Mouse (Mus musculus) urinary bladder, postnatal 4 days (tissue): ENCODE measurements around the gene R3hdm2.

Source experiments
- DNase-seq, 2 experiments: peaks; one replicate each; pipeline ENCODE4 v3.0.0; 2021 to 2022; ENCODE audit warnings: low spot score in 2 of 2

Gene R3hdm2

DNA sequence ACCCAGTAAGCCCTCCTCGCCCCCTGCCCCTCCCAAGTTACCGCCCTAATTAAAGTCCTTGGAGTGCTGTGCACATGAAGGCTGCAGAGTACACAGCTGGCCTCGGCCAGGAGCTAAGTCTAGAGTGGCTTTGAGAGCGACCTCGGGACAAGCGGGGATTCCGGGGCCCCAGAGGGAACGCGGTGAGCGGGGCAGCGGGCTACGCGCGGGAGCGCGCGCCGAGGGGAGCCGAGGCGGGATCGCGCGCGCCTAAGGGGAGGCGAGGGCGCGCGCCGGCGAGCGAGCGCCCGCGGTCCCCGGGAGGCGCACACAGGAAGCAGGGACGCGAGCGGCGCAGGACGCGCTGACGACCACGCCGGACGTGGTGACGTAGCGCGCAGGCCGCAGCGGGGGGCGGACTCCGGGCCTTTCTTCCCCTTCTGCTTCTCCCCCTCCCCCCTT, at the start of gene R3hdm2:
R3hdm2 (plus strand) TSS at position 77 of the 441 bp plus-strand sequence.
- DNase-seq = peak; percentile 89 to 90

DNA sequence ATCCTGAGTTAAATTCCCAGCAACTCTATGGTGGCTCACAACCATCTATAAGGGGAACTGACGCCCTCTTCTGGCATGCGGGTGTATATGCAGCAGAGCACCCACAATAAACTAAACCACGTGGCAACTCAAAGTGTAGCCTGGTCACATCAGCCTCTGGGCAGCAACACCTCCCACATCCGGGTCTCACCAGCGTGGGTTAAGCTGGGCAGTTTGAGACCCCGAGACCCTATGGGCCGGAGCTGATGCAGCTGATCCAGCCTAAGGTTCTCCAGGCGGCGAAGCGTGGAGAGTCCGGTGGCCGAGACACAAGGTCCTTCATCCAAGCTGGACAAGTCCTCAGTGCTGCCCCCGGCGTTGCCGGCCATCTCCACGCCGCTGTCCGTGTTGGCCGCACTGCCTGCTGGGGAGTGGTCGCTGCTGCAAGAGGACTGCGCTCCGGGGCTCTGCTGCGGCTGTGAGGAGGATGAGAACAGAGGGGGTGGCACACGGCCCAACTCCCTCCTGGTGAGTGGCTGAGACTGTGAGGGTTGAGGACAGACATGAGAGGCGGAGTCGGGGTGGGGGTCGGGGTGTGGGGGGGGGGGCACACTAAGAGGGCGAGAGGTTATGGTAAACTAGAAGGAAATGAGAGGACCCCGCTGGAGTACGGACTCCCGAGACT, 47.8 kb upstream of the R3hdm2 start:
- no peak for DNase-seq

DNA sequence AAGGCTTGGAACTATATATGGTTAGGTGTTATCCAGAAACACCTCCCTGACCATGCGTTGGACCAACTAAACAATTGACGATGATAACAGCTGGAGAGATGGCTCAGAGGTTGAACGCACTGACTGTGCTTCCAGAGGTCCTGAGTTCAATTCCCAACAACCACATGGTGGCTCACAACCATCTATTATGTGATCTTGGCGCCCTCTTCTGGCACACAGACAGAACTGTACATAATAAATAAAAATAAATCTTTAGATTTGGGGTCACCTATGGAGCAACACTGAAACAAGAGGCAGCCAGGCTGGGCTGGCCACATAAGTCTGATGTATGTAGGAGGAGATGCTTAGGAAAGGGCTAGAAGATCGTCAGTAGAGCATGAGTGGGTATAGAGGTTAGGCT, 47.0 kb upstream of the R3hdm2 start:
- no peak for DNase-seq

DNA sequence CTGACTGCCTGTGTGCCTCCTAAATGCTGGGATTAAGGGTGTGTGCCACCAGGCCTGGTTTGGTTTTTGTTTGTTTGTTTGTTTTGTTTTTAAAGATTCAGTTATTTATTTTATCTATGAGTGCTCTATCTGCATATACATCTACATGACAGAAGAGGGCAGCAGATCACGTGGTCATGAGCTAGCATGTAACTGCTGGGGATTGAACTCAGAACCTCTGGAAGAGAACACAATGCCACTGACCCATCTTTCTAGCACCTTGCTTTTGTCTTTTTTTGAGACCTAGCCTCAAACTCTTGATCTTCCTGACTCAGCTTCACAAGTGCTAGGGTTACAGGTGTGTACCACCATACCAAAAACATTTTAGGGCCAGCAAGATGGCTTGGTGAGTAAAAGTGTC, 44.9 kb upstream of the R3hdm2 start:
- no peak for DNase-seq

DNA sequence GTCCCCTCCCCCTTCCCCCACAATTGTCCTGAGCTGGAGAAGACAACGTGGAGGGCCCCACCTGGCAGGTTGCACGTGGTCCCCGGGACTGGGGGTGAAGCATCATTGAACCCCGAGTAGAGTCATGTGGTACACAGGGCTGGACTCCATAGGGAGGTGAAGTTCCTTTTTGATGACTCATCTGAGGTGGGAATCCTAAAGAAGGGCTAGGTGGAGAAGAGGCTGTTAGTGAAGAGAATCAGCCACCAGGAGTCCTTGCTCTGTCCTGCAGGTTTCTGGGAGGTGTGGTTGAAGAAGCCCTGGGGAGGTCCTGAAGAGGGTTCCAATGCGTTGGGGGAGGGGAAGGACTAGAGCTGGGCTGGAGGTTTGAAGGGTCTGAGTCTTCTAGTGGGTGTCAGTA, 43.2 kb upstream of the R3hdm2 start:
- no peak for DNase-seq

DNA sequence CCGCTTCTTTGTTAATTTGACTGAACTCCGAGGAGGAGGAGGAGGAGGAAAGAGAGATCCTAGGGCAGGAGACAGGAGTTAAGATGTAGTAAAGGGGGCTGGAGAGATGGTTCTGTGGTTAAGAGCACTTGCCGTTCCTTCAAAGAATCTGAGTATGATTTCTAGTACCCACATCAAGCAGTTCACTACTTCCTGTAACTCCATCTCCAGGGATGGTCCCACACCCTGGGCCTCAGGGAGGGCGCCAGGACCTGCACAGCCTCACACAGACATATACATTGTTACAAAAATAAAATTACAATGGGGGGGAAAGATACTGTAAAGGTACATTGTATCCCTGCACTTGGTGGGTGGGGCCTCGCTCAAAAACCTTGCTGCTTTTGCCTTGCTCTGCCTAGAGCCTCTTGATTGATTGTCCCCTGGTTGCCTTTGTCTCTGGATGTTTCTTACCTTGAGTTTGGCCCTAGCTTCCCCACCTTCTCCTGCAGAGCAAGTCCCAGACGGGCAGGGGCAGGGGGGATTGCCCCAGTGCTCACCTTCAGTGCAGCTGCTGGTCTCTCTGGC, 42.5 kb upstream of the R3hdm2 start:
- DNase-seq = no peak

DNA sequence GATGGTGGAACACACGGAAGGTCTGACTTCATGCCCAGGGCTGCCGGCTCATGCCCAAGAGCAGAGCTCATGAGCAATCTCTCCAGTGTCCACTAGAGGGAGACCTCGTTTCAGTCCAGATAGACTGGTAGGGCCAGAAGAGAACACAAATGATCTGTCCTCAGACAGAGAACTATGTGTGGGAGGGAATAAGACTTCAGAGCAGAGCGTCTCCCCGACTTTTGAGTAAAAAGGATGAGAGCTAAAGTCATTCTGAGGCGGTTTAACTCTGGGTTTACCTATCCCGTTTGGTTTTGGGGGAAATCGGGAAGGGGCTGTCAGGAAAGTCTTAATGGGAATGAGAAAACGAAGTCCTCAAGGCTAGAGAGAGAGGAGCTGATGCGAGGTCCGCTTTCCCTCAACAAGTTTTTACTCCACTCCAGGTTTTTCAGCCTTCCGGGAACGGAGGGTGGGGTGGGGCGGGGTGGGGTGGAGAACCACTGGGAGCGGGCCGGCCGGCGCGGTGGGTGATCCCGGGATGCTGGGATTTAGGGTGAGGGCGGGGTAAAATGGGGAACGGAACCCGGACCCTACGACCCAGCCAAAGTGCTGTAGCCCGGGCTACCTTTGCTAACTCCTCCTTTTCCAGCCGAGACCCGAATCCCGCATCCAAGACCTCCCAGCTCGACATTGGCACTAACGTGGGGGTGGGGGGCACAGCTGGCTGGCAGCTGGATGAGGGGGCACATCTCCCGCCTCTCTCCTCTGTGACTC, 41.0 kb upstream of the R3hdm2 start:
- DNase-seq = peak; percentile 76 to 87

DNA sequence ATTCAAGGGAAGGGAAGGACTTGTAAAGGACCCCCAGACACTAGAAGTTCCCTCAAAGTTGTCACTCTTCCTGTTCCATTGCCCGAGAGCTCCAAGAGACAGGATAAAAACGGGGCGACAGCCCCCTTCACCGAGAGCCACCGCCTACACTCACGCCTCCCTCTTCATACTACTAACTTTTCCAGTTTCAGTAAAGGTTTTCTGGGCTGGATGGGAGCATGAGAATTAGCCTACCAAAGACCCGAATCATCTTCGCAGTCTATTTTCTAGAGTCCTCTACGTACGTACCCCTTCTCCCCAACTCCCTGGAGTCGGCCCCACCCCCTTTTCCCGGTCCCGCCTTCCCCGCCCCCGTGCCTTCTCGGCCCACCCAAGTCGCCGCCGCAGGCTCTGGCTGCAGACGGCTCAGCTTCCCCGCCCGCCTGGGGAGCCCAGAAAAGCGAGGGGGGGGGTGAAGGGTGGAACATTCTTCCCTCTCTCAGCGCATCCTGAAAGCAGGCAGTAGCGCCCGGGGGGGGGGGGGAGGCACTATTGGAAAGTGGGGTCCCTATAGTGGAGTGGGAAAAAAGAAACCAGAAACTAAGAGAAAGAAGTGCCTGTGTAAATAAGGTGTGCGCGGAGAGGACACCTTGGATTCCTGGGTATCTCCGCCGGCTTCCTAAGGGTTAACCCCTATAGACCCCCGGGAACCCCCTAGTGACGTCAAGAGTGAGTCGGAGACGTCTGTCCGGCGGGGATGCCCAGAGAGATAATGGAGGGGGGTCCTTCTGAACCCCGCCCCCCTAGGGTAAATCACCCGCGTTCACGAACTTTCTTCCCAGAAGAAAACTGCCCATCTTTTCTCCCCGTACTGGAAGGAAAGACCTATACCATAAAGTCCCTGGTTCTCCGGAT, 40.2 kb upstream of the R3hdm2 start:
- peak in 1 of 2 experiments; percentile 68 for DNase-seq

DNA sequence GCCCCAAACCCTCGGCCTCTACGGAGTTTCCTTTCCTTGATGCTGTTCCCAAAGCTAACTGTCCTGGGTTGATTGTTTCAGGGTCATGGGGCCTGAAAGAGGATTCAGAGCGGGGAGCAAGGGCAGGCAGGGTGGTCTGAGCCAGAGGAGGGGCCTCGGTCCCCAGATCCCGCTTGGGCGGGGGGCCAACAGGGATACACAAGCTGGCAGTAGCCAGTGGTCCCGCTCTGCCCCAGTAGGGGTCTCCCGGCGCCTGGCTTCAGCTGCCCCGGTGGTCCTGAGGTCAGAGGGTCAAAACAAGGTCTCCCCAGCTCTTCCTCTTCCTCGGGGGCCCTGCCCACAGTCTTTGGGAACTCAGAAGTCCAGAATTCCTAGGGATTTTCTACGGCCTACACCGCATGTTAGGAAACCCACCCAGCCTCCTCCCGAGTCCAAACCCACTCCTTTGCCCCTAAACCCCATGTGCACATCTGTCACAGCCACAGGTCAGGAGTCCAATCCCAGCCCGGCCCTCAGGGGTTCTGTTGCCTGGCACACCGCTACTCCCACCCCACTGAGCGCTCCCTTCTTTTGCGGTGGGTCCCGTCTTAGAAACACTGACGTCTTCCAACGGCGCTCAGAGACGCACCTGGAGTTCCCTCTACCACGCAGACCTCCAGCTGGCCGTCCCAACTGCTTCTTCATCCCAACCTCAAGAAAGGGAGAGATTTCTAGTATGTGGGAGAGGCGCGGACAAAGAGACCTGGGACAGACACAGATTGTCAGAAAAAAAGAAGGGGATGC, 39.4 kb upstream of the R3hdm2 start:
- DNase-seq = no peak

DNA sequence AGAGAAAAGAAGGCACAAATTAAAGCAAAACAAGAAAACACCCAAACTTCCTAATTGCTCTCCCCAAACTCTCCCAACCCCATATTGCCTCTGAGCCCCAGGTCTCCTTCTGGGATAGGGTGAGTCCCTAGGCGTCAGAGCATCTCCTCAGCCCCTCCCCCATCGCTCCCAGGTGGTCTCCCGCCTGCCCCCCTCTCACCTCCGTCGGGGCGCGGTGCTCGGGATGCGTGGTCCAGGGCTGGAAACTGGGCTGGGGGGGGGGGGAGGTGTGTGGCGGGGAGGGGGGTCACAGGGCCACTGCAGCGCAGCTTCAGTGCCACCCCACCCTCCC, 38.8 kb upstream of the R3hdm2 start:
- DNase-seq = no peak

DNA sequence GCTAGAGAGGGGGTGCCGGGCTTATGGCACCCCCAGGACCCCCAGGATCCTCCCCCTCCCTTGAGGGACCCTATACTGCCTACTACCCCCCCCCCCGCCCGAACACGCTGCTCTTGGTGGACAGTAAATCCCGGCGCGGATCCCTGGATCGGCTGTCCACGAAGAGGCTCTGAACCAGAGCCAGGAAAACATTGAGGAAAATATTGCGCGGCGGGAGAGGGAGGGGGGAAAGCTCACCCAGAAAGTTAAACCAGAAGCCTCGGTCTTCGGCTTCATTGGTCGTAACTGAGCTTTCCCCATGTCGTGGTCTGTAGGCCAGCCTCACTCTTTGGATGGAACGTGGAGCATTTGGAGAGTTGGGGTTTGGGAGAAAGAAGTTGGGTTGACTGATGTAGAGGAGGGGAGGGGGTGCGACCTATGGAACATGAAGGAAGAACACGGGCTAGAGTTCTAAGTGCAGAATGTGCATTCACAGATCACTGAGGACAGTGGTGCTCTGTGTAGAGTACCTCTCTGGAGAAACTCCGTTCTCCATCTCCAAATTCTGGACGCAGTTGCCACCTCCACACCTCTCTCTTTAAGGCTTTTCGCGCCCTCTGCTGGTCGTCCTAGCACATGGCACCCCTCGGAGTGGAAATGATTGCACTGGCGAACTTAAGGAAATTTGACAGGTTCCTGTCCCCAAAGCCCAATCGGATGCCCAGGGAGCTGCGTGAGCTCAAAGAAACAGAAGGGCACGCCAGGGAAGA, 38.1 kb upstream of the R3hdm2 start, which contains the start of gene Gli1:
Gli1 (minus strand) TSS at position 84 of the 749 bp plus-strand sequence.
- peak; percentile 75 to 92 for DNase-seq

DNA sequence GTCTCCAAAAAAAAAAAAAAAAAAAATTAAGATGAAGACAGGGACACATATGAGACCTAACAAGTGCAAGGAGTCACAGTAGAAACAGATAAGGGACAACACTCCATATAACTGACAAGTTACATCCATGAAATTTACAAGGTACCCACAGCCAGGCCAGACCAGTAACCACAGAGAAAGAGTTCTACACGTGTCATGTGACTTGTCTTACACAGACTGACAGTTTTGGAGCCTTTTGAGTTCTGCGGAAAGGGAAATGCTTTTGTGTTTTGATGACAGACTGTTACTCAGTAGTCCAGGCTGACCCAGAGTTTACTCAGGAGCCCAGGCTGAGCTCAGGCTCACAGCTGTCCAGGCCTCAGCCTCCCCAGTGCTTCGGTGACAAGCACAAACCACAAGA, 37.1 kb upstream of the R3hdm2 start:
- DNase-seq = no peak

DNA sequence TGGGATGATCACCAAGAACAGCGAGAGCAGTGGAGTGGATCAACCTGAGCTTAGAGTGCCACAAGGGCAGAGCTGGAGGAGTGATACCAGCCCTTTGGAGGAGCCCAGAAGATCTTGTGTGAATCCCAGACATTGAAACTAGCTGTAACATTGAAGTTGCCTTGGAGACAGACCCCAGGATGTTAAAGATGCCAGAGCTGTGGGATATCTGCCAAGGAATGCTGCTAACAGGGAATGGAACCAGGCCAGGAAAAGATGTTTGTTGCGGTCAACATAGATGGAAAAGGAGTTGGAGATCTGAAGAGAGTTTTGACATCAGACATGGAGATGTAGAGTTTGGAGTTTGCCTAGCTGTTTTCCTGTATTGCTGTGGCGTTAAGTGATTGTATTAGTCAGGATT, 34.0 kb upstream of the R3hdm2 start:
- DNase-seq = no peak

DNA sequence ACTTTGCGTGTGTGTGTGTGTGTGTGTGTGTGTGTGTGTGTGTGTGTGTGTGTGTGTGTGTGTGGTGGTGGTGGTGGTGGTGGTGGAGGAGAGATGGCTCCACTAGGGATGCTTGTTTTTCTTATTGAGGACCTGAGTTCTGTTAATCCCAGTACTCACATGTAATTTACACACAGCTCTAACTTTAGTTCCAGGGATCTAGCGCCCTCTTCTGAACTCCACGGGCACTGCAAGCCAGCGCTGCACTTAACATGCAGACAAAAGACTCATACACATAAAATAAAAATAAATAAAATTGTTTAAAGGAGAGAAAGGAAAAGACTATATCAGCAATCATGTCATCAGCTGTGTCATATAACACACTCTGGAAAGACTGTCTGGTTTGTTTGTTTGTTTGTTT, 31.2 kb upstream of the R3hdm2 start:
- DNase-seq = no peak

DNA sequence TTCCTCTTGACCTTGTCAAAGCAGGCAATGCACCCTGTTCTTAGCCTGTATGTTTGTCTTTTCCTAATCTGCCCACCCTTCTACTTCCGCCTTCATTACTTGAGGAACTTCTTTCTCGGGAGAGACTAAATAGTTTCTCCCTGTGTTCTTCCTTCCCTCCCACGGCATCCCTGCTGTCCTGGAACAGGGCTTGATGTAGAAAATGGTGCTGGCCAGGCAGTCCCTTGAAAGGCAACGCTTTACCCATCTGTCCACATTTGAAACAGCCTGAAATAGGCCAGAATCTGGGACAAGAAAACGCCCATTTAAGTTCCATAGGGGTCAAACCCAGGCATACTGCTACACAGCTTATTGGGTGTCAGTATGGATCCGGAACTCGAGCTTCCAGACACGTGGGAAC, 30.3 kb upstream of the R3hdm2 start:
- no peak for DNase-seq

DNA sequence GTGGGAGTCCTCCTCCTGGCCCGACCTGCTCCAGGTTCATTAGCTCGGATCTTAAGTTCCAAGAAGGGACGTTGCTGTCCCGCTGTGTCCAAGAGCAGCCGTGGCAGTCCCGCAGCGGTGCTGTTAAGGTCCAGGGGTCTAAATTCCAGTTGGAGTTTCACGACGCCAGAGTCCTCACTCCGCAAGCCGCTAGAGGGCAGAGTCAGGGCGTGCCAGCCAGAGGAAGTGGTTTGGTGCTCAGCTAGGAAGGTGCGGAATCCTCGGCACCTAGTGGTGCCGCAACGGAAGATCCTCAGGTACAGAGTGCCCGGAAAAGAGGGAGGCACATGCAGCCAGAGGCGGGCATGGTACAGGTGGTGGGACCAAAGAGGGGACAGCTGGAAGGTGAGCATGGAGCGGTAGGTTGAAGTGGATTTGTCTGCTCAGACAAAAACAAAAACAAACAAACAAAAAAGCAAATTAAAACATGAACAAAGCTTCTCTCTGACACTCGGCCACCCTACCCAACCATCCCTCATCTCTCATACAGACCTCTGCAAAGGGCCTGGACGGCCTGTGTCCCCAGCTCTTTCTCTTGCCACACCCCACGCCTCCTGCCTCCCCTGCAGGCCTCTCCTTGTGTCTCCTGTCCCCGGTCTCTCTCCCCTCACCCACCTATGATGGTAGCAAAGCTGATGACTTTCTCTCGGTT, 29.4 kb upstream of the R3hdm2 start:
- no peak for DNase-seq

DNA sequence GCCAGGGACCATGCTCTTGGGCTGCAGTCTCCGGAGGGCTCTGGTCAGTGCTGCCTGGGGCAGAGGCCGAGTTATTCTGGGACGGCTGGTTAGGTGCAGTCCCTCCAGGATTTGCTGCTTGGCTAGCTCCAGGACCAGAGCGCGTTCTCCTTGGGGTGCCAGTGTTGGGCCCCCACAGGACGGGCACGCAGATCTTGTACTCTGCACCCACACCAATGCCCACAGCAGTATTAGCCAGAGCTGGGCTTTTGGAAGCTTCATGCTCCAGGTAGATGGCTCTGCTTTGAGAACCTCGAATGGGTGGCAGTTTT, 28.9 kb upstream of the R3hdm2 start:
- no peak for DNase-seq

DNA sequence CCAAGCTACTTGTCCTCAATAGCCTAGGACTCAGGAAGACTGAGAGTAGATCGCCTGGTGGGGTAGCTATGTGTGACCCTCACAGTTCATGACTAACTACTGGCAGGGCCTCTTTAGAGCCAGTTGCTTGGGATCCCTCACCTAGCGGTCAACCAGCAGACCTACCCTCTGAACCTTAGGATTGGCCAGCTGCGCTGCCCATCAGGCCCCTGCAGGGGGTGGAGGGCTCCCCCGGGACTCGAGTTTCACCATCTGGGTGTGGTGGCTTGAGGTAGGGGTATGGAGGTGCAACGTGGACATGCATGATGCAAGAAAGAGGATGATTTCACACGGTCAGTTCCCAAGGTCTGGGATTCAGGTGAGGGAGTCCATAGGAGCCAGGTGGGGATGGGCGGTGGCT, 28.4 kb upstream of the R3hdm2 start:
- DNase-seq = no peak

DNA sequence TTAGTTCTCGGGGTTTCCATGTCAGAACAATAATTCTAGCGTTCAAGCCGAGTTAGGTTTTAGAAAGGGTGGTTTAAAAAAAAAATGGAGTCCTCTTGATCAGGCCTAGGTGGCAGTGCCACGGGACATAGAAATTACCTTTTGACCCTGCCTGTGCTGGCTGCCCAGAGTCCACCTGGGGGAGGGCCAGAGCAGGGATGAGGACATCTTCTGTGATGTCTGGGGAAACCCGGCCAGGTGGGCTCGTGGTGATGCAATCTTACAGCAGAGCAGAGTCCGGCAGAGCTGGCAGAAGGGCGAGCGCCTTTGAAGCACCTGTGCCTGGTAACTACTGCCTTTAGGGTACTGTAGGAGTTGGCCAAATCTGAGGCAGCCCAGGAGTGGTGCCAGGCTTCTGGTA, 27.9 kb upstream of the R3hdm2 start:
- DNase-seq = no peak

DNA sequence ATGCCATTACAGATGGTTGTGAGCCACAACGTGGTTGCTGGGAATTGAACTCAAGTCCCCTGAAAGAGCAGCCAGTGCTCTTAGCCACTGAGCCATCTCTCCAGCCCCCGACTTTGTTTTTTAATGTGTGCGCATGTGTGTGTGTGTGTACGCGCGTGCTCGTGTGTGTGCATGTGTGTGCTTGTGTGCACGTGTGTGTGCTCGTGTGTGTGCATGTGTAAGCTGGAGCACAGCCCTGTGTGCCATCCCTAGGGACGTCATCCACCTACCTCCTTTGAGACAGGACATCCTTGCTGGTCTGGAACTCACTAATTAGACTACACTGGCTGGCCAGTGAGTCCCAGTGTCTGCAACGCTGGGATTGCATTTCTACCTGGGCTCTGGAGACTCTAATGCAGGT, 27.4 kb upstream of the R3hdm2 start:
- DNase-seq = no peak
